Mouse (Mus musculus): Measurements from ENCODE around the gene C1qtnf9.

DNA sequence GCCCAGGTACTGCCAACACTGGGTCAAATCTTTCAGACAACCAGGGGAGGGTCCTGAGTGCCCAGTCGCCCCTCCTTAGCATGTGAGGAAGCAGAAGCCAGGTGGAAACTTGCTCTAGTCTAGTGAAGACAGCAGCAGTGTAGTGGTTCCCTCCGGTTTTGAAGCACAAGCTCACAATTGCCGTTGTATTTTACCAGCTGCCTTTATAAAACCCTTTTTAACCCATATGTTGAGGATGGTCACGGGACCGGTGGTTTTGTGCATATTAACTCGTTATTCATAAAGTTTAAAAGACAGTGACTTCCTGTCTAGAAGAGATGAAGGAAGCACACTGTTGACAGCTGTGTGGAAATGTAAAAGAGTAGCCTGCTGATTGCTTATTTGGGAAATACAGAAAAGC lies 35.9 kb upstream of the C1qtnf9 start:
- TF ChIP-seq CTCF (IDR thresholded peaks at IDR 0.05; ENCODE audit: borderline replicate concordance, control insufficient read depth, extremely low read depth, insufficient read depth, low read length, poor library complexity) (no peak), POLR2A (IDR thresholded peaks at IDR 0.05; ENCODE audit: control insufficient read depth, extremely low read depth, insufficient read depth, low read length, poor library complexity) (no peak)
